Mouse (Mus musculus): Measurements from ENCODE around the gene Limk1. TPM values are rescaled to one million over a fixed set of nuclear protein-coding genes. Genes with fewer than 3 reads are reported as not detected.

Limk1 gene
- polyA plus RNA-seq, 1 experiment from 2014 or later, result 1.8 TPM

DNA sequence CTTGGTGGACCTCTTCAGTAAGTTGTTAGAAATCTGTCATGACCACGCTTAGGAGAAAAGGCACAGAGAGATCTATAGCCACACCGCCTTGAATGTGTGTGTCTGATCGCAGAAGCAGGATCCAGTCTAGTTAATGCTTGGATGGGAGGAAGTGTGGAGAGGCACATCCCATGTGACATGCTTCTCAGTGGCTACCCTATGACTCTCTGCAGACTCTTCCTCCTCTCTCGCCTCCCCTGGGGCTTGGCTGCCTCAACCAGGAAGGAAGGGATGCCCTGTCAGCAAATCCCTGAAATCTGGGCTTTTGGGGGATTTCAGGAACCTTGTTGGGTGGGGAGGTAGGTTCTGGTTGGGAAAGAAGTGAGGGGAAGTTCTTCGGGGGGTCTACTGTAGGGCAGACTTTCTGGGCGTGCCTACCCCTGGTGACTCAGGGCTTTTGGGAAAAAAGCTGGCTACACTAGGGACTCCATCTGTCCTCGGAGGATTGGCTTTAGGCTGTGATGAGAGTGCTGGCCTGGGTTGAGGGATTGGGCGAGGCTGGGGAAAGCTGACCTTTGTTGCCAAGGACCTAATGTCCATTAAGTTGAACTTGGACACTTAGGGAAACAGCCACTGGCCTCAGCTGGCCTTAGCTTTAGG, 38.7 kb upstream of the Limk1 start:
- no peaks in the 10 kb centered on the region for H3K9me3 ChIP-seq (ENCODE audit: control insufficient read depth)
- TF ChIP-seq CTCF (IDR thresholded peaks at IDR 0.05; ENCODE audit: low read depth), result no peak
- WGBS, result 80% methylated on average over 8 of the region's 8 CpGs
- H3K4me3 ChIP-seq (ENCODE audit: low read depth, low read length), result no peak overlapping the region
- ATAC-seq, result no peak
- no peak overlapping the region for H3K9ac ChIP-seq (ENCODE audit: low read depth, low read length)
- H3K27me3 ChIP-seq (replicated peaks; ENCODE audit: control insufficient read depth, insufficient read depth, low read length), result no peaks in the 10 kb centered on the region
- no peak overlapping the region for H3K27ac ChIP-seq (ENCODE audit: low read depth, low read length)
- 0 out of 2 replicates have a peak, but pooled peaks cover 2% of the 10 kb centered on the region for H3K36me3 ChIP-seq (ENCODE audit: control insufficient read depth, insufficient read depth)
- no peak overlapping the region for H3K4me2 ChIP-seq (replicated peaks; ENCODE audit: low read depth)
- no peaks in the 10 kb centered on the region for H3K4me1 ChIP-seq (replicated peaks; ENCODE audit: control insufficient read depth, insufficient read depth, low read length)

DNA sequence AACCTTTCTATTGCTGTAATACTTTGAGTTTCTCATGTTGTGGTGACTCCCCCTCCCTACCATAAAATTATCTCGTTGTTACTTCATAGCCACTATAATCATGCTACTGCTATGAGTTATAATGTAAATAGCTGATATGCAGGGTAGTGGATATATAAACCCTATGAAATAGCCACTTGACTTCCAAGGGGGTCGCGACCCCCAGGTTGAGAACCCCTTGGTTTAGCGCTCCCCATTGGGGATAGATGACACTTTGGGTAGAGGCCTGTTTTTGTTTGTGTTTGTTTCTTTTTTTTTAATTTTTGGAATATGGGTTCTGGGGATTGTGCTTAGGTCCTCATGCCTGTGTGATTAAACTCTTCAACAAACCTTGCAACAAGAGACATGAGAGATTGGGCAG, 36.9 kb upstream of the Limk1 start:
- 51% methylated on average over 4 of the region's 4 CpGs for WGBS
- no peak for ATAC-seq
- Histone ChIP-seq H3K36me3 (ENCODE audit: control insufficient read depth, insufficient read depth) (0 out of 2 replicates have a peak, but pooled peaks cover 2% of the 10 kb centered on the region), H3K9me3 (ENCODE audit: control insufficient read depth) (no peaks in the 10 kb centered on the region), H3K9ac (ENCODE audit: low read depth, low read length) (no peak overlapping the region), H3K4me2 (replicated peaks; ENCODE audit: low read depth) (no peak overlapping the region), H3K27me3 (replicated peaks; ENCODE audit: control insufficient read depth, insufficient read depth, low read length) (no peaks in the 10 kb centered on the region), H3K4me3 (ENCODE audit: low read depth, low read length) (no peak overlapping the region), H3K27ac (ENCODE audit: low read depth, low read length) (no peak overlapping the region), H3K4me1 (replicated peaks; ENCODE audit: control insufficient read depth, insufficient read depth, low read length) (no peaks in the 10 kb centered on the region)
- no peak for TF ChIP-seq CTCF (IDR thresholded peaks at IDR 0.05; ENCODE audit: low read depth)

DNA sequence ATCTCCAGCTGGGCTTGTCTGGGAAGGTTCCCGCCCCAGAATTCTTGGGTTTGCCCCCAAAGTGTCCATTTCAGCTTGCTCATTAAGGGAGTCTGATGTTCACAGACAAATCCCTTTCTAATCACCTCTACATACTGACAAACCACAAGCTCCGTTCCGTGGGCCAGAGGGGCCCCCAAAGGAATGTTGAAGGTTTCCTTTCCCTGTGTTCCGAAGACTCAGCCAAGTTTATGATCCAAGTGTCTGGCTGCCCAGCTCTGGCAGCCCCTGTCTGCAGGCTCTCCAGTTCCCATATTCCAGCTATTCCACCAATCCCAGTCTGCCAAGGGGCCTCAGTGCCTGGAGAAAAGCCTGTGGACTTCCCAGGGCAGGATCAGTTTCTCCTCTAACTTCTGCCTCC, 31.7 kb upstream of the Limk1 start:
- no peaks in the 10 kb centered on the region; the same call in 1 of the 2 replicates for H3K36me3 ChIP-seq (ENCODE audit: control insufficient read depth, insufficient read depth)
- no peaks in the 10 kb centered on the region for H3K27me3 ChIP-seq (replicated peaks; ENCODE audit: control insufficient read depth, insufficient read depth, low read length)
- no peak overlapping the region for H3K4me2 ChIP-seq (replicated peaks; ENCODE audit: low read depth)
- no peak overlapping the region for H3K9ac ChIP-seq (ENCODE audit: low read depth, low read length)
- no peak for TF ChIP-seq CTCF (IDR thresholded peaks at IDR 0.05; ENCODE audit: low read depth)
- 41% methylated on average over 4 of the region's 4 CpGs for WGBS
- ATAC-seq, result no peak
- no peak overlapping the region for H3K4me3 ChIP-seq (ENCODE audit: low read depth, low read length)
- H3K27ac ChIP-seq (ENCODE audit: low read depth, low read length), result no peak overlapping the region
- no peaks in the 10 kb centered on the region for H3K4me1 ChIP-seq (replicated peaks; ENCODE audit: control insufficient read depth, insufficient read depth, low read length)
- no peaks in the 10 kb centered on the region for H3K9me3 ChIP-seq (ENCODE audit: control insufficient read depth)

DNA sequence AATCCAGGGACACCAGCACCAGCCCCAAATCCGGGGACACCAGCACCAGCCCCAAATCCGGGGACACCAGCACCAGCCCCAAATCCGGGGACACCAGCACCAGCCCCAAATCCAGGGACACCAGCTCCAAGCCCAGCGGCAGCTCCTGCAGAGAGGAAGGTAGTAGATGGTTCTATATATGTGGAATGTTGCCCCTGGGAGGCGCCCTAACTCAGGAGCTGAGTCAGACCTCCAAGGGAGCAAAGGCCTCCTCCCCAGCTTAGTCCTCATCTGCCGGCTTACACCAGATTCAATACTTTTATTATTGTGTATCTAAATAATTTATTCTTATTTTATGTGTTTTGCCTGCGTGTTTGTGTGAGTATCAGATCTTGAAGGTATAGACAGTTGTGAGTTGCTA, 22.7 kb upstream of the Limk1 start:
- no peak overlapping the region for H3K4me2 ChIP-seq (replicated peaks; ENCODE audit: low read depth)
- no peaks in the 10 kb centered on the region; the same call in 1 of the 2 replicates for H3K36me3 ChIP-seq (ENCODE audit: control insufficient read depth, insufficient read depth)
- no peak overlapping the region for H3K27ac ChIP-seq (ENCODE audit: low read depth, low read length)
- H3K9ac ChIP-seq (ENCODE audit: low read depth, low read length), result no peak overlapping the region
- no peak for ATAC-seq
- H3K27me3 ChIP-seq (replicated peaks; ENCODE audit: control insufficient read depth, insufficient read depth, low read length), result no peaks in the 10 kb centered on the region
- H3K4me3 ChIP-seq (ENCODE audit: low read depth, low read length), result no peak overlapping the region
- TF ChIP-seq CTCF (IDR thresholded peaks at IDR 0.05; ENCODE audit: low read depth), result peak; percentile 50
- H3K4me1 ChIP-seq (replicated peaks; ENCODE audit: control insufficient read depth, insufficient read depth, low read length), result no peaks in the 10 kb centered on the region
- WGBS, result 67% methylated on average over 7 of the region's 7 CpGs
- H3K9me3 ChIP-seq (ENCODE audit: control insufficient read depth), result no peaks in the 10 kb centered on the region

DNA sequence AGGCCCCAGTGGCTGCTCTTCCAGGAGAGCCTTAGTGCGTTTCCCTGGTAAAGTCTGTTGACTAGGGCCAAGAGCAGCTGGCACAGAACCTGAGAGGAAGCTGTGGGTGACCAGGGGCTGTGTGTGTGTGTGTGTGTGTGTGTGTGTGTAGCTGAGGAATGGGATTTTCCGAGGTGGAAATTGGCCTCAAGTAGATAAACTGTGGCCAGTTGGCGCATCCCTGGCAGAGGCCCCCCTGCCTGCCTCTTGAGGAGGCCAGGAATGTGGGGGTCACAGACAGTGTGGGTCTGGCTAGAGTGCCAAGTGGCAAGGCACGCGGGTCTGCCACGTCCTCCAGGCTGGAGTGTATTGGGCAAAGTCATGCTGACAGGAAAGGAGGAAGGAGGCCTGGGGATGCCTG, 20.9 kb upstream of the Limk1 start:
- TF ChIP-seq CTCF (IDR thresholded peaks at IDR 0.05; ENCODE audit: low read depth), result no peak
- WGBS, result 50% methylated on average over 6 of the region's 6 CpGs
- no peaks in the 10 kb centered on the region for H3K36me3 ChIP-seq (ENCODE audit: control insufficient read depth, insufficient read depth)
- no peak overlapping the region for H3K9ac ChIP-seq (ENCODE audit: low read depth, low read length)
- H3K4me2 ChIP-seq (replicated peaks; ENCODE audit: low read depth), result no peak overlapping the region
- H3K27ac ChIP-seq (ENCODE audit: low read depth, low read length), result no peak overlapping the region
- H3K27me3 ChIP-seq (replicated peaks; ENCODE audit: control insufficient read depth, insufficient read depth, low read length), result no peaks in the 10 kb centered on the region
- no peak for ATAC-seq
- no peak overlapping the region for H3K4me3 ChIP-seq (ENCODE audit: low read depth, low read length)
- H3K4me1 ChIP-seq (replicated peaks; ENCODE audit: control insufficient read depth, insufficient read depth, low read length), result no peaks in the 10 kb centered on the region
- no peaks in the 10 kb centered on the region for H3K9me3 ChIP-seq (ENCODE audit: control insufficient read depth)

DNA sequence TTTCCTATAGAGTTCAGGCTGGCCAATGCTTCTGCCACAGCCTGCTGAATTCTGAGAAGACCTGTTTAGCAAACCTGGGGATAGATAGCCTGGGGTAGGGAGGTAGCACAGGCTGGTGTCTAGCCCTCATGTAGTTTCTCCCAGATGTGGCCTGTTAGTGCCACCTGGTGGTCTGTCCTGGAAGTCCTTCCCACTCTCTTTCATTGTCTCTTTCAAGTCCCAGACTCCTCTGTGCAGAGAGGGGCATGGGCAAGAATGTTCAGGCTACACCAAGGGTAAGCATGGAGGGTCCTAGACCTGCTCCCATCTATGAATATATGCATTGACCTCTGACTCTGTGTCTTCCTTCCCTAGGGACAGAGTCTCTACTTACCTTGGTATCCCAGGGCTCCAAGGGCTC, 15.8 kb upstream of the Limk1 start:
- ATAC-seq, result peak; percentile 62; the same call in 1 of the 2 replicates
- no peaks in the 10 kb centered on the region for H3K4me1 ChIP-seq (replicated peaks; ENCODE audit: control insufficient read depth, insufficient read depth, low read length)
- H3K27me3 ChIP-seq (replicated peaks; ENCODE audit: control insufficient read depth, insufficient read depth, low read length), result no peaks in the 10 kb centered on the region
- no peak overlapping the region for H3K4me3 ChIP-seq (ENCODE audit: low read depth, low read length)
- H3K4me2 ChIP-seq (replicated peaks; ENCODE audit: low read depth), result no peak overlapping the region
- H3K9me3 ChIP-seq (ENCODE audit: control insufficient read depth), result no peaks in the 10 kb centered on the region
- H3K36me3 ChIP-seq (ENCODE audit: control insufficient read depth, insufficient read depth), result no peaks in the 10 kb centered on the region
- TF ChIP-seq CTCF (IDR thresholded peaks at IDR 0.05; ENCODE audit: low read depth), result peak; percentile 93
- H3K27ac ChIP-seq (ENCODE audit: low read depth, low read length), result no peak overlapping the region
- no peak overlapping the region for H3K9ac ChIP-seq (ENCODE audit: low read depth, low read length)

DNA sequence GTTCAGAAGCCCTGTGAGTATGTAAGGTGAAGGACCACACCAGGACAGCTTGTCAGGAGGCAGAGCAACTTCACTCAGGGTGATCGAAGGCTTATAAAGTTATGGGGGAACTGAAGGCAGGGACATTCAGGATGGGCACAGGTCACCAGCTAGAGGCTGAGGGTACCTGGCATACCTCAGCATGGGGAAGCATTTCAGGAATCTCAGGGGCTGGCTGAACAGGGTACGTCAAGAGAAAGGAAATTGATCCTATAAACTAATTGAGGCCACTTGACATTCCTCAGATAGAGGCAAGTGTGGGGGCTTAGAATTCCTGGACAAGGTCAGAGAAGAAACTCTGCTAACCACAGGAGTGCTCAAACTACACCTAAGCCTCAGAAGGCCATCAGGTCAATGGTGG, 7.1 kb upstream of the Limk1 start:
- 47% methylated on average over 2 of the region's 2 CpGs for WGBS

More for the DNA sequence above, 7.1 kb upstream of the Limk1 start:
- Histone ChIP-seq H3K9me3 (ENCODE audit: control insufficient read depth) (no peaks in the 10 kb centered on the region), H3K9ac (ENCODE audit: low read depth, low read length) (no peak overlapping the region), H3K27me3 (replicated peaks; ENCODE audit: control insufficient read depth, insufficient read depth, low read length) (no peaks in the 10 kb centered on the region), H3K4me3 (ENCODE audit: low read depth, low read length) (no peak overlapping the region), H3K4me1 (replicated peaks; ENCODE audit: control insufficient read depth, insufficient read depth, low read length) (no peaks in the 10 kb centered on the region), H3K36me3 (ENCODE audit: control insufficient read depth, insufficient read depth) (no peaks in the 10 kb centered on the region), H3K4me2 (replicated peaks; ENCODE audit: low read depth) (no peak overlapping the region), H3K27ac (ENCODE audit: low read depth, low read length) (no peak overlapping the region)
- no peak for TF ChIP-seq CTCF (IDR thresholded peaks at IDR 0.05; ENCODE audit: low read depth)
- no peak for ATAC-seq
